Mouse (Mus musculus) heart, embryonic 10.5 days (tissue): ENCODE data around the gene Tprgl. TPM values are rescaled to one million over a fixed set of nuclear protein-coding genes. Genes with fewer than 3 reads are reported as not detected.

Experiments
- DNase-seq: peaks from one replicate; pipeline ENCODE4 v3.0.0-alpha.2; 2017; ENCODE audit warnings: low spot score
- H3K27ac ChIP-seq: fragments of 300-500 bp; sonication (generic); 2 replicates; pipeline ENCODE4 v1.5.1; 2016; ENCODE audit warnings: mild to moderate bottlenecking
- H3K27me3 ChIP-seq: fragments of 300-500 bp; sonication (generic); 2 replicates; pipeline ENCODE4 v1.6.1; 2016; ENCODE audit warnings: mild to moderate bottlenecking; ENCODE audit not compliant: poor library complexity, insufficient read depth, severe bottlenecking
- H3K36me3 ChIP-seq: fragments of 300-500 bp; sonication (generic); 2 replicates; pipeline ENCODE4 v1.6.1; 2016; ENCODE audit warnings: mild to moderate bottlenecking, moderate library complexity
- H3K4me1 ChIP-seq: fragments of 300-500 bp; sonication (generic); 2 replicates; pipeline ENCODE4 v1.6.1; 2016; ENCODE audit warnings: mild to moderate bottlenecking
- H3K4me3 ChIP-seq: fragments of 300-500 bp; sonication (generic); 2 replicates; pipeline ENCODE4 v1.5.1; 2016; ENCODE audit warnings: mild to moderate bottlenecking, moderate library complexity
- H3K9me3 ChIP-seq: fragments of 300-500 bp; sonication (generic); 2 replicates; pipeline ENCODE4 v1.6.1; 2016; ENCODE audit warnings: mild to moderate bottlenecking, moderate library complexity
- WGBS: fragments of 180-500 bp; shearing (Covaris S2); methylation state at CpG from one replicate; pipeline ENCODE4 v1.1.7; 2016; 5-methylcytosine and 5-hydroxymethylcytosine counted together
- polyA plus RNA-seq: library from polyadenylated mRNA; unstranded; fragments of >200 nt; fragmentation: Nextera tagmentation; extraction: Ambion mirVana; gene quantifications from 2 replicates; pipeline ENCODE4 v1.2.1, GENCODE M21; 2016

Tprgl gene
- polyA plus RNA-seq, 1 experiment from 2014 or later, result 140 TPM

DNA sequence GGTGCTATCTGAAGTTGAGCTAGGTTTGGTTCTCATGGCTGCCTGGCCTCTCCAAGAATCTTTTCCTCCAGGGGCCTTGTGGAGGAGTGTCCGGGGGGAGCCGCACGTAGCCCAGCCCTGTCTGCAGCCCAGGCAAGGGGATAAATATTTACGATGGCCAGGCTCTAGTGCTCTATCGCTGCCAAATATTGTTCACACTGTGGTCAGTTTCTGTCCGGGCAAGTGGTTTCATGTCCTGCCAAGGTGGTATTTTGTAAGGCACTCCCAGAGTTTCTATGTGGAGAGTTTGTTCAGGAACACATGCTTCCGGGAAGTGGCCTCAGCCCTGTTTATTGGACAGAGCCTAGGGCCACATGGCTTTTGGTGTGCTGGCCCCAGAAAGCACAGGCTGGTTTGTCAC is 20.5 kb upstream of the Tprgl start:
- H3K4me1 ChIP-seq, result peaks cover 28% of the 10 kb centered on the region
- DNase-seq, result no peak
- 83% methylated on average over 7 of the region's 7 CpGs for WGBS

GRCm38 (mm10) chr4:154177257-154177656 is 16.8 kb upstream of the Tprgl start:
- 64% methylated on average over 8 of the region's 8 CpGs for WGBS
- H3K9me3 ChIP-seq, result no peaks in the 10 kb centered on the region
- H3K36me3 ChIP-seq, result peaks cover 5% of the 10 kb centered on the region; the same call in 1 of the 2 replicates
- H3K4me3 ChIP-seq, result no peak overlapping the region
- DNase-seq, result no peak
- H3K27me3 ChIP-seq, result peaks cover 44% of the 10 kb centered on the region
- no peak overlapping the region for H3K27ac ChIP-seq
- peaks cover 13% of the 10 kb centered on the region for H3K4me1 ChIP-seq

More for the DNA sequence above, 20.5 kb upstream of the Tprgl start:
- H3K4me3 ChIP-seq, result no peak overlapping the region
- H3K36me3 ChIP-seq, result peaks cover 5% of the 10 kb centered on the region; the same call in 1 of the 2 replicates
- no peak overlapping the region for H3K27ac ChIP-seq
- H3K27me3 ChIP-seq, result peaks cover 12% of the 10 kb centered on the region
- no peaks in the 10 kb centered on the region for H3K9me3 ChIP-seq

DNA sequence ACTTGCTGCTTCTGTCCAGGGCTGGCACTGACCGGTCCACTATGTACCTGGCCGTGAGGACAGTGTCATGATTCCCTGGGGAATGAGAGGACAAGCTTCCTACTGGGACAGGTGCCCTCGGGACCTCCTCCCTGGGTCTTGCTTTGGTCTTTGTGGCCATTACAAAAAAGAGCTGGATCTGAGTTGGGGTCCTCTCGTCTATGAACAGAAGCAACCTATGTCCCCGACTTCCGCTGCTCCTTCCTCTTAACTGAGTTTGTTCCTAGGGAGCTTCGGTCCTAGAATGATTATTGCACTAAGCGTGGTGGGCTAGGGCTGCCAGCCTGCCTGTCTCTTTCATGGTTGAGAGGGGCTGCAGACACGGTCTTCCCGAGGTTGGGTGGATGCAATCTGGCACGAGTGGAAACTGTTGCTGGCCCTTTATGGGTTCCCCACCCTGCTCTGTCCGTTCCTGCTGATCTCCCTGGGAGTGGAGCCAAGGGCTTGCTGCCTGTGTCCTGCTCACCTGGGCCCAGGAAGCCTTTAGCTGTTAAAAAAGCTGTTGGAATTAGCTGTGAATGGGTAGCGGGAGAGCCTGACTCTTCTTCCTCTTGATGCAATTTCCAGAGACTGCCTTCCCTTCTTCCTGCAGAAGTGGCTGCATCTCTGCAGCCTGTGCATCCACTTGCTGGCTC is 11.6 kb upstream of the Tprgl start:
- peaks cover 42% of the 10 kb centered on the region for H3K4me1 ChIP-seq
- WGBS, result 31% methylated on average over 13 of the region's 13 CpGs
- peak overlapping the region; percentile 76 for H3K4me3 ChIP-seq
- DNase-seq, result no peak
- peaks cover 84% of the 10 kb centered on the region for H3K27me3 ChIP-seq
- H3K36me3 ChIP-seq, result no peaks in the 10 kb centered on the region
- no peak overlapping the region for H3K27ac ChIP-seq
- H3K9me3 ChIP-seq, result no peaks in the 10 kb centered on the region

GRCm38 (mm10) chr4:154171151-154171930 is 10.9 kb upstream of the Tprgl start:
- peak overlapping the region; percentile 74 for H3K27ac ChIP-seq
- peaks cover 42% of the 10 kb centered on the region for H3K4me1 ChIP-seq
- 1% methylated on average over 37 of the region's 37 CpGs for WGBS
- peaks cover 81% of the 10 kb centered on the region for H3K27me3 ChIP-seq
- H3K9me3 ChIP-seq, result no peaks in the 10 kb centered on the region
- H3K36me3 ChIP-seq, result no peaks in the 10 kb centered on the region
- H3K4me3 ChIP-seq, result peak overlapping the region; percentile 76
- no peak for DNase-seq

- peak within 1 kb of the TSS; percentile 76 for H3K4me3 ChIP-seq
- peak; percentile 86 for DNase-seq
- H3K9me3 ChIP-seq, result no peaks in the 10 kb centered on the region
- H3K4me1 ChIP-seq, result peaks cover 37% of the 10 kb centered on the region
- WGBS, result under 1% methylated on average over 61 of the region's 61 CpGs
- H3K27ac ChIP-seq, result peak within 1 kb of the TSS; percentile 74
- H3K27me3 ChIP-seq, result peaks cover 74% of the 10 kb centered on the region
- H3K36me3 ChIP-seq, result no peaks in the 10 kb centered on the region
Observed at GRCm38 (mm10) chr4:154170506-154171150, 10.2 kb upstream of the Tprgl start, which contains the start of gene Megf6. Gene Megf6, plus strand, starts transcription at chr4:154170730.

GRCm38 (mm10) chr4:154170021-154170420 is 9.6 kb upstream of the Tprgl start:
- Histone ChIP-seq H3K4me1 (peaks cover 37% of the 10 kb centered on the region), H3K27ac (no peak overlapping the region), H3K9me3 (no peaks in the 10 kb centered on the region), H3K4me3 (peak overlapping the region; percentile 76), H3K36me3 (no peaks in the 10 kb centered on the region), H3K27me3 (peaks cover 68% of the 10 kb centered on the region)
- no peak for DNase-seq
- 2% methylated on average over 15 of the region's 15 CpGs for WGBS

- H3K36me3 ChIP-seq, result no peaks in the 10 kb centered on the region
- DNase-seq, result no peak
- peaks cover 27% of the 10 kb centered on the region for H3K4me1 ChIP-seq
- H3K4me3 ChIP-seq, result no peak overlapping the region
- H3K27ac ChIP-seq, result no peak overlapping the region
- H3K27me3 ChIP-seq, result peaks cover 38% of the 10 kb centered on the region
- H3K9me3 ChIP-seq, result no peaks in the 10 kb centered on the region
- 22% methylated on average over 5 of the region's 5 CpGs for WGBS
Observed at GRCm38 (mm10) chr4:154167053-154167452, 6.6 kb upstream of the Tprgl start.

DNA sequence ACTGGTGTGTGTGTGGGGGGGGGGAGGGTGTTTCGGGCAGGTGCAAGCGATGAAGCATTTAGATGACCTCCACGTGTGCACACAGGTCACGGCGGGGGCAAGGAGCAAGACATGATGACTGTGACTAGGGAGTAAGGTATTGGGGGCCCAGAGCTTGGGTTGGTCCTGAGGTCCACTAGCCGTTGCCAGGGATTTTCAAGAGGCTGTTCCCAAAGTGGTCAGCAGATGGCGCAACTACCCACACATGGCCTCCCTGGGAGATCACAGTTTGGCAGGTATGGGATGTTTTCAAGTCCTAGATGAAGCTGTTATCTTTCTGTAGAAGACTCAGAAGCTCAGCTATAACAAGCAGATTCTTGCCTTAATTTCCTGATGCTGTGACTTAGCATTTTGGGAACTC is 2.8 kb upstream of the Tprgl start:
- peaks cover 25% of the 10 kb centered on the region for H3K4me1 ChIP-seq
- H3K4me3 ChIP-seq, result no peak overlapping the region
- peaks cover under 1% of the 10 kb centered on the region for H3K27me3 ChIP-seq
- H3K27ac ChIP-seq, result no peak overlapping the region
- WGBS, result 10% methylated on average over 7 of the region's 7 CpGs
- H3K36me3 ChIP-seq, result peaks cover 7% of the 10 kb centered on the region
- H3K9me3 ChIP-seq, result no peaks in the 10 kb centered on the region
- DNase-seq, result no peak

- no peak for DNase-seq
- Histone ChIP-seq H3K27ac (peak overlapping the region; percentile 89), H3K4me1 (peaks cover 25% of the 10 kb centered on the region), H3K9me3 (no peaks in the 10 kb centered on the region), H3K36me3 (peaks cover 39% of the 10 kb centered on the region), H3K4me3 (peak overlapping the region; percentile 99), H3K27me3 (no peaks in the 10 kb centered on the region)
- 2% methylated on average over 47 of the region's 47 CpGs for WGBS
Observed at GRCm38 (mm10) chr4:154159961-154160537, 417 bp downstream of the Tprgl start.

- Histone ChIP-seq H3K9me3 (no peaks in the 10 kb centered on the region), H3K27ac (no peak overlapping the region), H3K4me1 (peaks cover 25% of the 10 kb centered on the region), H3K4me3 (no peak overlapping the region), H3K36me3 (peaks cover 48% of the 10 kb centered on the region), H3K27me3 (no peaks in the 10 kb centered on the region)
- WGBS, result 22% methylated on average over 6 of the region's 6 CpGs
- DNase-seq, result peak; percentile 90
Observed at GRCm38 (mm10) chr4:154159002-154159401, 1.5 kb downstream of the Tprgl start.

DNA sequence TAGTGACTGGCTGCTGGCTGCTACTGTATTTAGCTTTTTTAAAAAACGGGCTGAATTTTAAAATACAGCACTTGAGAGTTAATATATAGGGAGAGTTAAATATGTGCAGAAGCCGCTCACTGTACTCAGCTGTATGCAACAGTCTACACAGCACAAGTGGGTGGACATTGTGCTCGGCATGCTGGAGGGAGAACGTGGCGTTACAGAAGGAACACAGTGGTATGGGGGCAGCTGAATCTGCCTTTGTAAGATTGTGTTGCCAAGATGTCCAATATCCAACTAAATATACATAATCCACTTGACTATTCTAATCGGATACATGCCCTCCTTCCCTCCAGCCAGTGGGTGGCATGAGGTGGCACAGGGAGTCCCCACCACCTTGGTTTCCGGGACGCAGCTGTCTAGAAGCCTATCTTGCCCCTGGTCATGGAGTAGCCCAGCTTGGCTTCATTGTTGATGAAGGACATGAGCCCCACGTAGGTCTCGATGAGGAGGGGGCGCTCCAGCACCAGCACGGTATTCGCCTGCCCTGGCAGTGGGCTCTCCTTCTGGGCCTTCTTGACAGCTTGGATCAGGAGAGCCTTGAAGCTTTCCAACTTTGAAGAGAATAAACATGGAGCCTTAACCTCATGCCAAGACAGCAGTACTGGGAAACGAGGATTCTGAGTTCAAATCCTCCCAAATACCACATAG is 2.4 kb downstream of the Tprgl start:
- Histone ChIP-seq H3K4me1 (peaks cover 25% of the 10 kb centered on the region), H3K27me3 (no peaks in the 10 kb centered on the region), H3K36me3 (peaks cover 53% of the 10 kb centered on the region), H3K4me3 (no peak overlapping the region), H3K27ac (no peak overlapping the region), H3K9me3 (no peaks in the 10 kb centered on the region)
- WGBS, result 90% methylated on average over 14 of the region's 14 CpGs
- no peak for DNase-seq

DNA sequence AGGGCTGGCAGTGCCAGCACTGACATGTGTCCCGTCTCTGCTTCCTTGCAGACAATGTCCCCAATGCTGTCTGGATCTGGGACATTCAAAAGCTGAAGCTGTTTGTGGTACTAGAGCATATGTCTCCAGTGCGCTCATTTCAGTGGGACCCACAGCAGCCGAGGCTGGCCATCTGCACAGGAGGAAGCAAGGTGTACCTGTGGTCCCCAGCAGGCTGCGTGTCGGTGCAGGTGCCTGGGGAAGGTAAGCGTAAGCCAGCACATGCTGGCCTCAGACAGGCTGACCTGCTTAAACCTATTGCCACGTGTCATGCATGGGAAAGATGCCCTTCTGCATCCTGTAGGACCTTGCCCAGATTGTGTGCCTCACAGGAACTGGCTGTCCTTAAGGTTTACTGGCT is 4.4 kb downstream of the Tprgl start:
- DNase-seq, result no peak
- Histone ChIP-seq H3K9me3 (no peaks in the 10 kb centered on the region), H3K27ac (no peak overlapping the region), H3K36me3 (peaks cover 73% of the 10 kb centered on the region), H3K4me1 (peaks cover 18% of the 10 kb centered on the region), H3K4me3 (no peak overlapping the region), H3K27me3 (no peaks in the 10 kb centered on the region)
- 85% methylated on average over 7 of the region's 7 CpGs for WGBS
